Mouse (Mus musculus): Measurements from ENCODE around the gene Smco2. TPM values are rescaled to one million over a fixed set of nuclear protein-coding genes. Genes with fewer than 3 reads are reported as not detected.

Smco2 gene
- polyA plus RNA-seq, 1 experiment from 2014 or later = not detected

DNA sequence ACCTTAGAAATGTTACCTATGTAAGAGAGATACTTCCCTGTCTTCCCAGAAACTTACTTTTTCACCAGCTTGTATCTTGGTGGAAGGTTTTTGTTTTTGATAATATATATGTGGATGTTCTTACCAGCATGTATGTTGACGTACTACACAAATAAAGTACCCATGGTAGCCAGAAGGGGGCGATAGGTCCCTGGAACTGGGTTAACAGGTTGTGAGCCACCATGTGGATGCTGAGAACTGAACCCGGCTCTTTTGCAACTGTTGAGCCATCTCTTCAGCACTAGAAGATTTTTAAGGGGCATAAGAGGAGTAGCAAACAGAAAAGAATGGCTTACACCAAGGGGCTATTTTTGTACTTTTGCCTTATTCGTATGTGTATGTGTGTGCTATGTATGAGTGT lies 15.8 kb downstream of the Smco2 start:
- ATAC-seq = no peak
- Histone ChIP-seq H3K9ac (no peak overlapping the region), H3K4me2 (replicated peaks) (no peak overlapping the region), H3K36me3 (no peaks in the 10 kb centered on the region), H3K4me3 (replicated peaks) (no peak overlapping the region), H3K4me1 (replicated peaks) (no peaks in the 10 kb centered on the region), H3K9me3 (no peaks in the 10 kb centered on the region), H3K27me3 (replicated peaks) (no peaks in the 10 kb centered on the region), H3K27ac (no peak overlapping the region)
- WGBS = 81% methylated on average over 4 of the region's 4 CpGs

DNA sequence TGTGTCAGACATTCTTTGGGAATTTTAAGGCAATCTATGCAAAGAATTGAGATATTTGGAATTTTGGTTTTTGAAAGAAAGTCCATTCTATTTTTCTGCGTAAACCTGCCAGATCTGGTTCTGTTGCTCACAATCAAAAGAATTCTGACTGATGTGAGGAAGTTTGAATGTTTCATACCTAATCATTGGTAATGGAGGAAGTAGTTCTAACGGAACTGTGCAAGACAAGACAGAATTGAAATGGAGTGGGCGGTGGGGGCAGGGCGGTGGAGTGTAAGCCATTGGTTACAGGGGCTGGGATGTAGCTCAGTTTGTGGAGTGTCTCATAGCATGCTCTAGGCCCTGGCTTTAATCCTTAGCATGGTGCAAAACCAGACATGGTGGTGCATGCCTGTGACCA lies 22.1 kb downstream of the Smco2 start:
- H3K9me3 ChIP-seq = no peaks in the 10 kb centered on the region
- H3K4me3 ChIP-seq (replicated peaks) = no peak overlapping the region
- no peaks in the 10 kb centered on the region for H3K27me3 ChIP-seq (replicated peaks)
- ATAC-seq = no peak
- no peaks in the 10 kb centered on the region for H3K36me3 ChIP-seq
- H3K4me2 ChIP-seq (replicated peaks) = no peak overlapping the region
- no peak overlapping the region for H3K27ac ChIP-seq
- H3K9ac ChIP-seq = no peak overlapping the region
- WGBS = 86% methylated on average over 4 of the region's 4 CpGs
- H3K4me1 ChIP-seq (replicated peaks) = no peaks in the 10 kb centered on the region

DNA sequence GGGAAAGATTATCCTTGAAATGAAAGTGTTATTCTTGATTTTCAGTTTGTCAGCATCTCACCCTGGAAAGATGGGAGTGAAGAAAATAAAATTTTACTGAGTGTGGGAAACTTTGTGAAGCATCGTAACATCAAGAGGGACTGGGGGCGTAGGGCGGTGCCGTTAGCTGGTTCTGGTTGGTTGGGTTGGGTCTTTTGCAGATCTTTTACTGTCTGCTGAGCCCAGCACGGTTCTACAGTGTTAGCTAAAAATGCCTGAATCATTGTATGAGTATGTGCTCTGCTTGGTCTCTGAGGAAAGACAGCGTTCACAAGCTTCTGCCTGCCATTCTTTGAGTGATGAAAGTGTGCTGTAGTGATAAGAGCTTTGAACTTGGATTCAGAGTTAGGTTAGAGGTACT lies 24.5 kb downstream of the Smco2 start:
- H3K4me1 ChIP-seq (replicated peaks) = no peaks in the 10 kb centered on the region

DNA sequence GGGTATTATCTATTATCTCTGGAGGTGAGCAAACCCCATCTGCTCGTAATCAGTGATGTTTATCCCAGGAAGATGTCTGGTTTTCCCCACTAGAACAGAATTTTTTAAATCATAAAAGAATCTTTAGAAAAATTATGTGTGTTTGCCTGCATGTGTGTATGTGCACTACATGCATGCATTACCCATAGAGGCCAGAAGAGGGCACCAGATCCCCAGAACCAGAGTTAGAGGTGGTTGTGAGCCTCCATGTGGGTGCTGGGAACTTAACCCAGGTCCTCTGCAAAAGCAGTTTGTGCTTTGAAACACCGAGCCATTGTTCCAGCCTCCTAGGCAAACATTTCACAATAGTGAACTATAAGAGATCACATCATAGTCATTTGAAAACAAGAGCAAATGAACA lies 26.9 kb downstream of the Smco2 start:
- H3K4me1 ChIP-seq (replicated peaks) = no peaks in the 10 kb centered on the region

More for the DNA sequence above, 24.5 kb downstream of the Smco2 start:
- ATAC-seq = no peak
- H3K9ac ChIP-seq = no peak overlapping the region
- H3K4me2 ChIP-seq (replicated peaks) = no peak overlapping the region
- H3K36me3 ChIP-seq = no peaks in the 10 kb centered on the region
- H3K27me3 ChIP-seq (replicated peaks) = no peaks in the 10 kb centered on the region
- H3K27ac ChIP-seq = no peak overlapping the region
- WGBS = 84% methylated on average over 6 of the region's 6 CpGs
- no peak overlapping the region for H3K4me3 ChIP-seq (replicated peaks)
- H3K9me3 ChIP-seq = no peaks in the 10 kb centered on the region

DNA sequence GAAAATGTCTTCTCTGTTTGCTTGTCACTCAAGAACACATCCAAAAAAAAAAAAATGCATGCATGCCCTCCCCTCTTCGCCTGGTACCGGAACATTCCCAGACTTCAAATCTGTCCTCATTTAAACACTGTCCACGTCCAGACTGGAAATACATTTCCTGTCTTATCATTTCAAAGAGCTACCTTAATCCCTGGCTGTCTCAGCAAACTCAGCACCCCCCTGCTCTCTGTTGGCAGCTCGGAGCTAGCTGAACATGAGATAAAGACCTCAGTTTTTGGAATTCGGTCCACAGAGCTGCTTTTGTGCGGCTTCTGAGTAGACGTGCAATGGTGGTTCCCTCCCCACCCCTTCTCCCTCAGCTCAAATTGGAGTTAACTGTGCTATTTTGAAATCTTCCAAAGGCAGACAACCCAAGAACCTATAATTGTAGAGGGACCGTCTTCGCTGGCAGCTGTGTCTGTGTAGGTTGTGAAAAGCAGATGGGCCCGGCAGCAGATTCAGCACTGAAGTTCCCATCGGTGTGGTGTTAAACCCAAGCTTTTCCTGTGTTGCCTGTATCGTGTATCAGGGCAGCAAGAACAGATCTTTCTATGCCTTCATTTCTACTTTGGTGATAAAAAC lies 27.6 kb downstream of the Smco2 start:
- ATAC-seq = no peak
- no peaks in the 10 kb centered on the region for H3K9me3 ChIP-seq
- H3K9ac ChIP-seq = no peak overlapping the region
- no peaks in the 10 kb centered on the region for H3K36me3 ChIP-seq
- no peak overlapping the region for H3K4me2 ChIP-seq (replicated peaks)
- H3K4me1 ChIP-seq (replicated peaks) = 0 out of 2 replicates have a peak, but pooled peaks cover 1% of the 10 kb centered on the region
- H3K27me3 ChIP-seq (replicated peaks) = no peaks in the 10 kb centered on the region
- H3K27ac ChIP-seq = no peak overlapping the region
- no peak overlapping the region for H3K4me3 ChIP-seq (replicated peaks)
- WGBS = 85% methylated on average over 12 of the region's 12 CpGs

More for the DNA sequence above, 26.9 kb downstream of the Smco2 start:
- H3K4me2 ChIP-seq (replicated peaks) = no peak overlapping the region
- H3K9ac ChIP-seq = no peak overlapping the region
- no peak overlapping the region for H3K27ac ChIP-seq
- 86% methylated on average over 2 of the region's 2 CpGs for WGBS
- no peaks in the 10 kb centered on the region for H3K9me3 ChIP-seq
- H3K4me3 ChIP-seq (replicated peaks) = no peak overlapping the region
- no peaks in the 10 kb centered on the region for H3K36me3 ChIP-seq
- ATAC-seq = no peak
- no peaks in the 10 kb centered on the region for H3K27me3 ChIP-seq (replicated peaks)

DNA sequence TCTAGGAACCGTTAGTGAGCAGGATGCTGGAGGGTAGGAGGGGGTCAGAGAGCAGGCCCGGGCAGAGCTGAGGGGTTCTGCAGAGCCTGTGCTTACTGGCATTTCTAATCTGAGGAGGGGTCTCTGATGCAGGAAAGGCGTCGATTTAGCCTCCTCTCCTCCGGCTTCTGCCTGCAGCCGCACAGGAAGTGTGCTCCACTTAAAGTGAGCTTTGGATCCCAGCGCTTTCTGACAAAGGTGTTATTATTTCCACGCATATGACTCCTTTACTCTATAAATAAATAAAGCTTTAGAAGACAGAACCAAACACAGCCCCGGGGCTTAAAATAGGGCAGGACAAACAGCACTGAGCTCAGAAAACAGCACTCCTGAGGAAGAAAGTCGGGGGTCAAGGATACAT lies 29.0 kb downstream of the Smco2 start:
- no peak overlapping the region for H3K27ac ChIP-seq
- ATAC-seq = no peak
- WGBS = 44% methylated on average over 10 of the region's 10 CpGs

DNA sequence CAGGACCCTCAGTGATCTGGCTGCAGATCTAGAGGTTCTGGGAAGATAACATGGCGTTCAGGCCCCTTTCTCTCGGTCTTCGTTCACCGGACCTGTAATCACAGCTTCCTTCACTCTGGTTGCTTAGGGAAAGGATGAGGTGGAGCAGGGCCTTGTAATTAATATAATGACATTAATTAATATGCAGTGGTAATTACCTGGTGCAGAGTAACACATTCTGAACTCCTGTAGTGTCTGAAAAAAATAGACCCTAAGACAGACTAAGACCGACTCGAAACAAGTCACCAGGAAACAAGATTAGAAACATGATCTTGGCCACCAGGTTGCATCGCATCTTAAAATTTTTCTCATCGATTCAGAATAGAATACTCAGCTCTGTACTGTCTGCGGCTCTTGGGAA lies 30.0 kb downstream of the Smco2 start:
- no peak overlapping the region for H3K4me2 ChIP-seq (replicated peaks)
- H3K36me3 ChIP-seq = no peaks in the 10 kb centered on the region
- 94% methylated on average over 9 of the region's 9 CpGs for WGBS
- no peak for ATAC-seq
- 0 out of 2 replicates have a peak, but pooled peaks cover 6% of the 10 kb centered on the region for H3K4me1 ChIP-seq (replicated peaks)
- no peaks in the 10 kb centered on the region for H3K9me3 ChIP-seq
- H3K4me3 ChIP-seq (replicated peaks) = no peak overlapping the region
- H3K9ac ChIP-seq = no peak overlapping the region
- no peak overlapping the region for H3K27ac ChIP-seq
- H3K27me3 ChIP-seq (replicated peaks) = no peaks in the 10 kb centered on the region

More for the DNA sequence above, 29.0 kb downstream of the Smco2 start:
- Histone ChIP-seq H3K4me1 (replicated peaks) (0 out of 2 replicates have a peak, but pooled peaks cover 6% of the 10 kb centered on the region), H3K27me3 (replicated peaks) (no peaks in the 10 kb centered on the region), H3K9ac (no peak overlapping the region), H3K4me2 (replicated peaks) (no peak overlapping the region), H3K4me3 (replicated peaks) (no peak overlapping the region), H3K9me3 (no peaks in the 10 kb centered on the region), H3K36me3 (no peaks in the 10 kb centered on the region)

DNA sequence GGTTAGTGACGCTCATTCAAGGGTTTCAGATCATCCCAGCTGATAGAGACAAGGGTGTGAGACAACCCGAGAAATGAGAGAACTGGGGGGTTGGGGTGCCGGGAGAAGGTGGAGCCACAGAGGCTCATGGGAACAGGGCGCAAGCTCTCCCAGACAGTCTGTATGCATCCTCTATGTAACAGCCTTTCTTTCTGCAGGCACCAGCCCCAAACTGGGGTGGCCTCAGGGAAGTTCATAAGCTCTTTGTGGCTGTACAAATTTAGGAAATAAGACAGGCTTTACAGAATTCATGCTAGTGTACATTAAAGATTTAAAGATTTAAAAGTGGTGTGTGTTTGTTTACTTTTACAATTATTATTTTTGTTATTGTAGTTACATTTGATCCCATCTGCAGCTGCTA lies 30.4 kb downstream of the Smco2 start:
- no peaks in the 10 kb centered on the region for H3K9me3 ChIP-seq
- no peak overlapping the region for H3K4me3 ChIP-seq (replicated peaks)
- H3K27ac ChIP-seq = no peak overlapping the region
- 75% methylated on average over 4 of the region's 4 CpGs for WGBS
- no peaks in the 10 kb centered on the region for H3K27me3 ChIP-seq (replicated peaks)
- H3K4me2 ChIP-seq (replicated peaks) = no peak overlapping the region
- 0 out of 2 replicates have a peak, but pooled peaks cover 6% of the 10 kb centered on the region for H3K4me1 ChIP-seq (replicated peaks)
- H3K9ac ChIP-seq = no peak overlapping the region
- no peak for ATAC-seq
- H3K36me3 ChIP-seq = no peaks in the 10 kb centered on the region

DNA sequence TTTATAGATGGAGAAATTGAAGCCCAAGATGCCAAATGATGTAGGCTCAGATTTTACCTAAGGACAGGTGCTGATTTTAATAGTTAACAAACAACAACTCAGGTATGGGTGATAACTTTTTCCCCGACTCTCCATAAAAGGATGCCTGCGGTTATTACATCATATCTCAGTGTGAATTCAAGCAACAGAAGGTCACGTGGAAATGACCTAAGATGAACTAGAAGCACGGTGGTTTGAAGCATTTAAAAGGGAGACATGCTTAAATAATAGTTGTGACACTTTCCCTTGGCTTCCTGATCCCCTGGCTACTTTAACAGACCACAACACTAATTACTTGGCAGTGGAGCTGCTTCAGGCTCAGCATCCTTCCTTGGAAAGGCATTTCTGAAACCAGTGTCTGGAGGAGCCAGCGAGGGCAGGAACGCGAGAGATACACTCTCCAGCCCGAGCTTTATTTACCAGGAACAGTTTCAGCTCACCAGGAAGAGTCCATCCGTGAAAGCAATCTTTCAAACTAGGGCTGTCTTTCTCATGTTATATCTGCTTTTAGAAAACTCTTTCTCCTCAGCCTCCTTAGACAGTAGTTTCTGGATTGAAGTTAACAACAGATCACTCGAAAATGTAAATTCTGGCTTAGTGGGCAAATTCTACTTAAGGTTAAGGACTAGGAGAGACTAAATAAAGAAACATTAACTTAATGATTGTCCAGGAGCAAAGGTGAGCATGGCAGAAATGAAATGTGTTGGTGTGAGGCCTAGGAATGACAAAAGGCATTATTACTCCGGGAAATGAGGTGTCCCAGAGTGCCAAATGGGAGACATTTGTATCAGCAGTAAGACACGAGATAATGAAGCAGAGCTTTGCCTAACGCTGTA lies 32.2 kb downstream of the Smco2 start:
- H3K4me2 ChIP-seq (replicated peaks) = no peak overlapping the region
- no peaks in the 10 kb centered on the region for H3K9me3 ChIP-seq
- ATAC-seq = no peak
- no peak overlapping the region for H3K4me3 ChIP-seq (replicated peaks)
- H3K4me1 ChIP-seq (replicated peaks) = 0 out of 2 replicates have a peak, but pooled peaks cover 6% of the 10 kb centered on the region
- no peak overlapping the region for H3K9ac ChIP-seq
- no peak overlapping the region for H3K27ac ChIP-seq
- WGBS = 47% methylated on average over 13 of the region's 13 CpGs
- no peaks in the 10 kb centered on the region for H3K36me3 ChIP-seq
- no peaks in the 10 kb centered on the region for H3K27me3 ChIP-seq (replicated peaks)

DNA sequence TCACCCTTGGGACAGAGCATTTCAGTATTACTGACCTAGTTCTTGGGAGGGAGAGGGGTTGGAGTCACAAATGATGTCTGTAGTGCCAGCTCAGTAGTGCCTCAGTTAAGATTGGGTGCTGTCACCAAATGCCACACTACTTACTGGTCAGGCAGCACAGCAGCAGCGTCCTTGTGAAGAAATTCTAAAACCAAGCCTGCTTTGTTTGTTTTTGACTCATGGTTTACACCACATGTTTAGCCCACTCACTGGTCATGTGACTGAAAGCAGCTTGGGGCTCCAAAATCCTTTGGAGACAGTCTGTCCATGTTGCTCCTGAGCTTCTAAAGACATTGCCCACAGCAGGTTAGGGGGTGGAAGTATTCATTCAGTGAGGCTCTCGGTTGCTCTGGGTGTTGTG lies 33.5 kb downstream of the Smco2 start:
- Histone ChIP-seq H3K9ac (no peak overlapping the region), H3K27ac (no peak overlapping the region), H3K9me3 (no peaks in the 10 kb centered on the region), H3K27me3 (replicated peaks) (no peaks in the 10 kb centered on the region), H3K4me1 (replicated peaks) (0 out of 2 replicates have a peak, but pooled peaks cover 6% of the 10 kb centered on the region), H3K4me2 (replicated peaks) (no peak overlapping the region), H3K4me3 (replicated peaks) (no peak overlapping the region), H3K36me3 (no peaks in the 10 kb centered on the region)
- WGBS = 76% methylated on average over 2 of the region's 2 CpGs
- no peak for ATAC-seq

DNA sequence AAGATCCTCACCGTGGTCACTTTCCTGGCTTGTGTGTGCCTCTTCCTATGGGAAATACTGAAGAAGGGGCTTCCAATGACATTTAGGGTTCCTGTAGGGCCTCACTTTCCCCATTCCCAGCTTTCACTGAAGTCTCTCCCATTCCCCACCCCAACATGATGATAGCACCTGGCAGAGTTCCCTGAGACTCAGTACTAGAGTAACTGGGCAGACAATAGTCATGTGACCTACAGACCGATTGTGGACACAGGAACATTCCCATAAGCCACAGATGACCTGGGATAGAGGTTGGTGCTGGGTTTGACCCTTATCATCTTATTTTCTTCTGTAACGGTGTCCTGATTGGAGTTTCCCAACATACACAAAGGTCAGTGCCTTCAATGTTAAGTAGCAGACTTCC lies 34.3 kb downstream of the Smco2 start:
- Histone ChIP-seq H3K4me1 (replicated peaks) (peaks cover 8% of the 10 kb centered on the region), H3K9ac (no peak overlapping the region), H3K9me3 (no peaks in the 10 kb centered on the region), H3K4me3 (replicated peaks) (no peak overlapping the region), H3K27me3 (replicated peaks) (no peaks in the 10 kb centered on the region), H3K27ac (no peak overlapping the region), H3K36me3 (no peaks in the 10 kb centered on the region), H3K4me2 (replicated peaks) (no peak overlapping the region)
- WGBS = 82% methylated on average over 3 of the region's 3 CpGs
- ATAC-seq = no peak

DNA sequence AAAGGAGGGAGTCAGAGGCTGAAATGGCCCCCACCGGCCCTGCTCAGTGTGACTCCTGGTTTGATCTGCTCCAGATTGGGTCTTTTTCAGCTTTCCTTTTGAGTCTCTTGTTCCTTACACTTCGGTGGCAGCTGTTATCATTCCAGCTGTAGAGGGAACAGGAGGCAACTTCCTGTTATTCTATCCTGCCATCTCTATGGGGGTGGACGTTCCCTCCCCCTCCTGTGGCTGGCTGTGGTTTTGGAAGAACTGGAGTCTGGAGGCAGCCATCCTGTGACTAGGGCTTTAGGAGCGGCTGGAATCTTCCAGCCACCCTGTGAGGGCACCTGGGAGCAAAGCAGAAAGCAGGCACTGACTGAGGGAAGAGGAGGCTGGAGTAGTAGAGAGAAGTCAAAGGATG lies 34.9 kb downstream of the Smco2 start:
- no peak overlapping the region for H3K27ac ChIP-seq
- no peak overlapping the region for H3K4me2 ChIP-seq (replicated peaks)
- no peaks in the 10 kb centered on the region for H3K9me3 ChIP-seq
- no peak for ATAC-seq
- WGBS = 20% methylated on average over 4 of the region's 4 CpGs
- H3K27me3 ChIP-seq (replicated peaks) = no peaks in the 10 kb centered on the region
- peaks cover 13% of the 10 kb centered on the region for H3K4me1 ChIP-seq (replicated peaks)
- H3K4me3 ChIP-seq (replicated peaks) = no peak overlapping the region
- H3K36me3 ChIP-seq = no peaks in the 10 kb centered on the region
- no peak overlapping the region for H3K9ac ChIP-seq
